Comparison of ENCODE assay signal across 21 mouse cellular contexts in genomic region chr2:52903228-52903963, GRCm38 (mm10). TPM values are rescaled to one million over a fixed set of nuclear protein-coding genes. Genes with fewer than 3 reads are reported as not detected.
DNase-seq lines count a peak whose midpoint lies in the region; ATAC-seq and TF ChIP-seq lines count a peak whose summit lies in the region.
"Had no signal": no experiment of that assay in that cellular context is flagged by ENCODE, and none has a peak within 500 bp of the region (broad histone marks: within the 10 kb centered on the region; RNA-seq: fewer than 3 reads in every experiment).

No protein-coding gene starts in this region.

- no peak for DNase-seq in forebrain, embryonic 11.5 days (ENCODE audit: low spot score)
- DNase-seq in lung, embryonic 14.5 days, result peak; percentile 47
- no peak for DNase-seq in lung, postnatal 14 days
- DNase-seq in NIH3T3 (ENCODE audit: low read depth), result peak; percentile 50
- DNase-seq in forebrain, postnatal 0 days, result peak; percentile 68
- DNase-seq in kidney, adult 2 months, result no peak
- DNase-seq: adrenal gland, postnatal 25 days; cerebellum, adult 18-20 months; cerebellum, postnatal 25 days; embryo, embryonic 11 days; gastrocnemius, adult 2 months; heart, postnatal 10 days; kidney, postnatal 25 days; midbrain, embryonic 14.5 days; thymus, postnatal 4 days had no signal

- no peaks in the 10 kb centered on the region for H3K9me3 ChIP-seq in forebrain, embryonic 15.5 days
- H3K9me3 ChIP-seq in forebrain, embryonic 11.5 days (ENCODE audit: control insufficient read depth, low read length), result no peaks in the 10 kb centered on the region
- no peaks in the 10 kb centered on the region for H3K9me3 ChIP-seq in lung, embryonic 14.5 days (ENCODE audit: low read depth, low read length)
- H3K9me3 ChIP-seq in forebrain, postnatal 0 days (ENCODE audit: low read length), result no peaks in the 10 kb centered on the region
- H3K9me3 ChIP-seq: limb, embryonic 12.5 days had no signal

- no peak overlapping the region for H3K4me2 ChIP-seq in forebrain, embryonic 15.5 days (replicated peaks)
- no peak overlapping the region for H3K4me2 ChIP-seq in forebrain, embryonic 11.5 days (ENCODE audit: low read depth, low read length, severe bottlenecking)
- H3K4me2 ChIP-seq in lung, embryonic 14.5 days, result no peak overlapping the region
- no peak overlapping the region for H3K4me2 ChIP-seq in forebrain, postnatal 0 days (ENCODE audit: low read depth)
- H3K4me2 ChIP-seq: heart, embryonic 11.5 days; limb, embryonic 12.5 days had no signal

- H3K9ac ChIP-seq in forebrain, embryonic 15.5 days (replicated peaks), result no peak overlapping the region
- no peak overlapping the region for H3K9ac ChIP-seq in forebrain, embryonic 11.5 days (ENCODE audit: low read length)
- H3K9ac ChIP-seq in lung, embryonic 14.5 days, result no peak overlapping the region
- no peak overlapping the region for H3K9ac ChIP-seq in forebrain, postnatal 0 days
- H3K9ac ChIP-seq: limb, embryonic 12.5 days had no signal

- H3K36me3 ChIP-seq in forebrain, embryonic 15.5 days, result no peaks in the 10 kb centered on the region
- H3K36me3 ChIP-seq in forebrain, embryonic 11.5 days (ENCODE audit: control insufficient read depth, insufficient read depth, low read length), result no peaks in the 10 kb centered on the region
- no peaks in the 10 kb centered on the region for H3K36me3 ChIP-seq in lung, embryonic 14.5 days (ENCODE audit: insufficient read depth)
- H3K36me3 ChIP-seq in forebrain, postnatal 0 days (ENCODE audit: insufficient read depth), result no peaks in the 10 kb centered on the region
- H3K36me3 ChIP-seq in kidney, adult 2 months (ENCODE audit: control insufficient read depth, insufficient read depth, low read length), result no peaks in the 10 kb centered on the region
- H3K36me3 ChIP-seq: limb, embryonic 12.5 days had no signal

- no peaks in the 10 kb centered on the region for H3K27me3 ChIP-seq in forebrain, embryonic 15.5 days
- no peaks in the 10 kb centered on the region for H3K27me3 ChIP-seq in forebrain, embryonic 11.5 days (ENCODE audit: control insufficient read depth, insufficient read depth, low read length)
- no peaks in the 10 kb centered on the region for H3K27me3 ChIP-seq in lung, embryonic 14.5 days (ENCODE audit: insufficient read depth, low read length)
- no peaks in the 10 kb centered on the region for H3K27me3 ChIP-seq in forebrain, postnatal 0 days (ENCODE audit: insufficient read depth, low read length)
- H3K27me3 ChIP-seq in kidney, adult 2 months (replicated peaks; ENCODE audit: control insufficient read depth, insufficient read depth, low read length), result no peaks in the 10 kb centered on the region
- H3K27me3 ChIP-seq: CH12.LX; limb, embryonic 12.5 days had no signal

- H3K4me3 ChIP-seq in forebrain, embryonic 15.5 days, result no peak overlapping the region
- no peak overlapping the region for H3K4me3 ChIP-seq in forebrain, embryonic 11.5 days (ENCODE audit: low read depth, low read length)
- no peak overlapping the region for H3K4me3 ChIP-seq in lung, embryonic 14.5 days (ENCODE audit: low read depth, low read length)
- H3K4me3 ChIP-seq in forebrain, postnatal 0 days (ENCODE audit: low read depth, low read length), result no peak overlapping the region
- H3K4me3 ChIP-seq in kidney, adult 2 months (ENCODE audit: insufficient read depth, low read depth, low read length), result no peak overlapping the region
- H3K4me3 ChIP-seq: gastrocnemius, adult 2 months; limb, embryonic 12.5 days; myocyte had no signal

- no peak for TF ChIP-seq POLR2A in kidney, adult 2 months (IDR thresholded peaks at IDR 0.05; ENCODE audit: low read depth, low read length)

- H3K4me1 ChIP-seq in forebrain, embryonic 15.5 days, result peaks cover 36% of the 10 kb centered on the region
- H3K4me1 ChIP-seq in forebrain, embryonic 11.5 days (replicated peaks; ENCODE audit: control insufficient read depth, insufficient read depth, low read length), result 0 out of 2 replicates have a peak, but pooled peaks cover 4% of the 10 kb centered on the region
- no peaks in the 10 kb centered on the region for H3K4me1 ChIP-seq in lung, embryonic 14.5 days (ENCODE audit: insufficient read depth)
- H3K4me1 ChIP-seq in forebrain, postnatal 0 days (ENCODE audit: insufficient read depth), result no peaks in the 10 kb centered on the region
- H3K4me1 ChIP-seq in kidney, adult 2 months (ENCODE audit: control insufficient read depth, insufficient read depth, low read length), result peaks cover 20% of the 10 kb centered on the region

- peak overlapping the region; percentile 34; the same call in 1 of the 2 replicates for H3K27ac ChIP-seq in forebrain, embryonic 15.5 days (replicated peaks)
- no peak overlapping the region for H3K27ac ChIP-seq in forebrain, embryonic 11.5 days (ENCODE audit: low read depth, low read length)
- no peak overlapping the region for H3K27ac ChIP-seq in lung, embryonic 14.5 days (ENCODE audit: low read depth)
- H3K27ac ChIP-seq in forebrain, postnatal 0 days (ENCODE audit: low read depth, low read length), result no peak overlapping the region
- no peak overlapping the region for H3K27ac ChIP-seq in kidney, adult 2 months (ENCODE audit: insufficient read depth, low read depth, low read length)
- H3K27ac ChIP-seq: gastrocnemius, adult 2 months; limb, embryonic 12.5 days had no signal

- ATAC-seq in forebrain, embryonic 15.5 days (replicated peaks), result peak; percentile 62; the same call in 1 of the 2 replicates
- ATAC-seq in forebrain, embryonic 11.5 days (replicated peaks; ENCODE audit: low FRiP score), result no peak
- ATAC-seq in lung, embryonic 14.5 days (ENCODE audit: insufficient read depth), result peak; percentile 45
- peak; percentile 74 for ATAC-seq in forebrain, postnatal 0 days

- no peak for TF ChIP-seq CTCF in lung, embryonic 14.5 days (IDR thresholded peaks at IDR 0.05; ENCODE audit: low read depth)
- TF ChIP-seq CTCF in forebrain, postnatal 0 days (IDR thresholded peaks at IDR 0.05; ENCODE audit: low read depth), result no peak
- TF ChIP-seq CTCF in kidney, adult 2 months (conservative IDR thresholded peaks at IDR 0.05; ENCODE audit: insufficient read depth, insufficient read length, low read depth, low read length), result no peak

- WGBS in forebrain, embryonic 15.5 days, result 57% methylated on average over 8 of the region's 8 CpGs
- 81% methylated on average over 8 of the region's 8 CpGs for WGBS in forebrain, embryonic 11.5 days
- WGBS in lung, embryonic 14.5 days, result 43% methylated on average over 8 of the region's 8 CpGs
- 56% methylated on average over 8 of the region's 8 CpGs for WGBS in forebrain, postnatal 0 days
- WGBS in kidney, adult 2 months, result 83% methylated on average over 8 of the region's 8 CpGs

RNA-seq across cellular contexts. Expression of gene Fmnl2, which starts 45.7 kb away (rescaled TPM):
- polyA plus RNA-seq in forebrain, embryonic 15.5 days (2015; fragmentation: Nextera tagmentation; extraction: Ambion mirVana), result 18.1 and 18.6 TPM in 2 replicates
- polyA plus RNA-seq in forebrain, embryonic 11.5 days (2014; fragmentation: Nextera tagmentation; extraction: Ambion mirVana), result 10.4 and 10.6 TPM in 2 replicates
- polyA plus RNA-seq in lung, embryonic 14.5 days (2014; fragmentation: Nextera tagmentation; extraction: Ambion mirVana), result 4.6 and 5.0 TPM in 2 replicates
- total RNA-seq in forebrain, postnatal 0 days (2014; rRNA removed), result 38.4 and 41.8 TPM in 2 replicates
- polyA plus RNA-seq in forebrain, postnatal 0 days (2015; fragmentation: Nextera tagmentation; extraction: Ambion mirVana), result 7.6 and 9.1 TPM in 2 replicates
- polyA plus RNA-seq in kidney, adult 2 months (2012; rRNA removed), result 2.7 and 4.3 TPM in 2 replicates
- total RNA-seq: MEL had no signal

Comparison
In these comparisons a context has a peak if more than half of its experiments do, and no peak if none do; other contexts are left out.
1. DNase-seq: peak in lung, embryonic 14.5 days (single experiment), NIH3T3 (single experiment) and forebrain, postnatal 0 days (single experiment); none in forebrain, embryonic 11.5 days (single experiment), lung, postnatal 14 days (single experiment) and kidney, adult 2 months (single experiment).